Mouse (Mus musculus) adrenal gland (tissue): Measurements from ENCODE around the gene Fbln5.

Experiments used
- intact Hi-C: fragments of 180-260 bp; cut with DNase I; formaldehyde crosslinking; loops from one replicate; pipeline ENCODE4 v1.15.1; 2025

Gene Fbln5

GRCm38 (mm10) chr12:101811181-101811580, 7.7 kb downstream of the Fbln5 start:
- intact Hi-C loops, result loop anchor here (10.0 kb wide), 1 partner anchor 144 kb away; the partner anchor contains the start of gene Atxn3

GRCm38 (mm10) chr12:101810515-101810914, 8.3 kb downstream of the Fbln5 start:
- intact Hi-C loops, result loop anchor here (10.0 kb wide), 1 partner anchor 144 kb away; the partner anchor contains the start of gene Atxn3

GRCm38 (mm10) chr12:101807400-101807799, 11.5 kb downstream of the Fbln5 start:
- intact Hi-C loops, result no loop called here

- intact Hi-C loops, result no loop called here
Observed at GRCm38 (mm10) chr12:101802445-101802844, 16.4 kb downstream of the Fbln5 start.

GRCm38 (mm10) chr12:101801744-101802143, 17.1 kb downstream of the Fbln5 start:
- intact Hi-C loops, result no loop called here

- intact Hi-C loops, result no loop called here
Observed at GRCm38 (mm10) chr12:101801051-101801450, 17.8 kb downstream of the Fbln5 start.

- intact Hi-C loops, result no loop called here
Observed at GRCm38 (mm10) chr12:101798189-101798922, 20.5 kb downstream of the Fbln5 start.

- intact Hi-C loops, result no loop called here
Observed at GRCm38 (mm10) chr12:101794458-101794857, 24.4 kb downstream of the Fbln5 start.

GRCm38 (mm10) chr12:101793221-101793621, 25.6 kb downstream of the Fbln5 start:
- intact Hi-C loops, result no loop called here

- intact Hi-C loops, result no loop called here
Observed at GRCm38 (mm10) chr12:101792684-101793083, 26.2 kb downstream of the Fbln5 start.

- intact Hi-C loops, result no loop called here
Observed at GRCm38 (mm10) chr12:101789767-101790166, 29.1 kb downstream of the Fbln5 start.

- intact Hi-C loops, result no loop called here
Observed at GRCm38 (mm10) chr12:101789250-101789649, 29.6 kb downstream of the Fbln5 start.

- intact Hi-C loops, result no loop called here
Observed at GRCm38 (mm10) chr12:101782787-101783186, 36.1 kb downstream of the Fbln5 start.

- intact Hi-C loops, result no loop called here
Observed at GRCm38 (mm10) chr12:101780915-101781314, 37.9 kb downstream of the Fbln5 start.

- intact Hi-C loops, result no loop called here
Observed at GRCm38 (mm10) chr12:101777613-101778325, 41.1 kb downstream of the Fbln5 start.

GRCm38 (mm10) chr12:101776383-101776782, 42.5 kb downstream of the Fbln5 start:
- intact Hi-C loops, result no loop called here

GRCm38 (mm10) chr12:101774116-101774515, 44.7 kb downstream of the Fbln5 start:
- intact Hi-C loops, result no loop called here

- intact Hi-C loops, result no loop called here
Observed at GRCm38 (mm10) chr12:101772962-101773361, 45.9 kb downstream of the Fbln5 start.

GRCm38 (mm10) chr12:101770283-101771015, 48.4 kb downstream of the Fbln5 start:
- intact Hi-C loops, result no loop called here

GRCm38 (mm10) chr12:101767306-101768053, 51.4 kb downstream of the Fbln5 start:
- intact Hi-C loops, result no loop called here

GRCm38 (mm10) chr12:101766228-101766852, 52.5 kb downstream of the Fbln5 start:
- intact Hi-C loops, result no loop called here
